Mouse (Mus musculus) frontal cortex, adult (tissue): ENCODE data around the gene Otof.

ENCODE experiments used
- ATAC-seq: cut with Nextera tagmentation; 2 replicates; pipeline ENCODE4 v1.9.2; 2017; ENCODE audit warnings: mild to moderate bottlenecking, moderate library complexity, mixed read lengths; ENCODE audit not compliant: low TSS enrichment

Gene Otof

GRCm38 (mm10) chr5:30423572-30424244 is 38.0 kb downstream of the Otof start:
- peak; percentile 95 for ATAC-seq

GRCm38 (mm10) chr5:30423121-30423520 is 38.6 kb downstream of the Otof start:
- ATAC-seq = no peak; the same call in 1 of the 2 replicates

GRCm38 (mm10) chr5:30416665-30417064 is 45.1 kb downstream of the Otof start:
- ATAC-seq = no peak

GRCm38 (mm10) chr5:30415876-30416275 is 45.9 kb downstream of the Otof start:
- no peak for ATAC-seq

GRCm38 (mm10) chr5:30415381-30415780 is 46.4 kb downstream of the Otof start:
- ATAC-seq = no peak

- ATAC-seq = no peak
Measured at GRCm38 (mm10) chr5:30411524-30411923, 50.2 kb downstream of the Otof start.

GRCm38 (mm10) chr5:30406876-30407275 is 54.9 kb downstream of the Otof start:
- ATAC-seq = no peak

GRCm38 (mm10) chr5:30401165-30401564 is 60.6 kb downstream of the Otof start:
- peak; percentile 41; the same call in 1 of the 2 replicates for ATAC-seq

GRCm38 (mm10) chr5:30400521-30400920 is 61.2 kb downstream of the Otof start:
- no peak for ATAC-seq

- ATAC-seq = peak; percentile 74
Measured at GRCm38 (mm10) chr5:30391473-30391872, 70.3 kb downstream of the Otof start.

- ATAC-seq = no peak
Measured at GRCm38 (mm10) chr5:30389836-30390235, 71.9 kb downstream of the Otof start.

- ATAC-seq = no peak
Measured at GRCm38 (mm10) chr5:30387726-30388125, 74.0 kb downstream of the Otof start.

- no peak for ATAC-seq
Measured at GRCm38 (mm10) chr5:30382876-30383275, 78.9 kb downstream of the Otof start.

- peak; percentile 62; the same call in 1 of the 2 replicates for ATAC-seq
Measured at GRCm38 (mm10) chr5:30369426-30369825, 92.3 kb downstream of the Otof start.

- ATAC-seq = no peak
Measured at GRCm38 (mm10) chr5:30367405-30367804, 94.3 kb downstream of the Otof start.

- no peak for ATAC-seq
Measured at GRCm38 (mm10) chr5:30358436-30359099, 103.2 kb downstream of the Otof start.

- ATAC-seq = no peak
Measured at GRCm38 (mm10) chr5:30356647-30357046, 105.1 kb downstream of the Otof start.

- ATAC-seq = no peak
Measured at GRCm38 (mm10) chr5:30355559-30356159, 106.1 kb downstream of the Otof start.

GRCm38 (mm10) chr5:30355114-30355513 is 106.6 kb downstream of the Otof start:
- no peak for ATAC-seq

- ATAC-seq = no peak
Measured at GRCm38 (mm10) chr5:30353605-30354004, 108.1 kb downstream of the Otof start.

GRCm38 (mm10) chr5:30343886-30344285 is 117.8 kb downstream of the Otof start:
- no peak for ATAC-seq

- ATAC-seq = peak; percentile 86
Measured at GRCm38 (mm10) chr5:30343107-30343506, 118.6 kb downstream of the Otof start.

- ATAC-seq = peak; percentile 62
Measured at GRCm38 (mm10) chr5:30342601-30343015, 119.1 kb downstream of the Otof start.
